Mouse (Mus musculus) urinary bladder, postnatal 36 days (tissue): ENCODE results near the gene Plppr1.

Experiments
- DNase-seq, 2 experiments: peaks; one replicate each; pipeline ENCODE4 v3.0.0; 2022; ENCODE audit warnings: low spot score in 2 of 2, mixed read lengths in 1 of 2

The Plppr1 gene

DNA sequence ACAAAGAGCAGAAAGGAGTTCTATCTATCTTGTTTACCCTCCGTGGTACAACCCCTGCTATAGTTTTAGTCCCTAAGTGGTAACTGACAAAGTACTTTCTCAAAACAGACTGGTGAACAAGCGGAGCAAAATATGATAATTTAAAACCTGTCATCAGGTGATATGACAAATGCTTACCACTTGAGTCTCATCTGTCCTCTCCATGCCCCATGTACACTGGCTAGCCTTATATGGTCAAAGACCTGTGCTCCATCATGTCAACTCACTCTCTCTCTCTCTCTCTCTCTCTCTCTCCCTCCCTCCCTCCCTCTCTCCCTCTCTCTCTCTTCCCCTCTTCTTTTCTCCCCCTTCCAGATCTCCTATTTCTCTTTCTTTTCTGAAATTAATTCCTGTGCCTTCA lies 59.8 kb downstream of the Plppr1 start:
- DNase-seq, result no peak

DNA sequence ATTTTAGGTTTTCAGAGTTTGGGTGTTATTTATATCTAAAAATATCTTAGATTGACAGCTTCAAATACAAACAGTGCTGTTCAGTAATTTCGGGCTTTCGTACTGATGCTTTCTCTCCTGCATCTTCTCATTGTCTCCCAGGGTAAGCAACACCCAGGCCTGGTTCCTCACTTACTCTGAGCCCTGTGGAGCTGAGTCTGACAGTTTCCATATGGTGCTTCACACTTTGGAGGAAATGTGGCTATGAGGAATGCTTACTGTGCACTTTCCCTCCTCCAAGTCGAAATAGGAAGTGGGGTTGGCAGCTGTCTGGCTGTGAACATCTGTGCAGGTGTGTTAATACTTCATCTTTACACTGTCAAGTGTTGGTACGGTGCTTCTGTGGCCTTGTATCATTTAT lies 85.7 kb downstream of the Plppr1 start:
- DNase-seq, result no peak

DNA sequence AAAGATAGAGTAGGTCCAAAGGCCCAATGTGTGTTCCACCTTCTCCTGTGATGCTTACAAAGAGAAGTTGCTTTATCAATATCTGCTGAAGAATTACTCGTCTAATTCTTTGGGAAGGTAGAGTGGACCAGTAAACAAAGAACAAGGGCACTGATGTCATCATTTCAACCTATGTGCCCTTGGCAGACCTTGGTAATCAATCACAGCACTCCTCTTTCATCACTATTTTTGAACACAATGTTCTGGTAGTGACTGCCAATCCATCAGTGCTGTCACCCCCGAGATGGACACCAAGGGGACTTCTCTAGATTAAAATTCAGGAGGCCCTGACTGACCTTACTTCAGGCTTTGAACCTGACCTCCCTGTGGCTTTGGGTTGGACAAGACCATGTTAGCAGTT lies 89.7 kb downstream of the Plppr1 start:
- no peak for DNase-seq

DNA sequence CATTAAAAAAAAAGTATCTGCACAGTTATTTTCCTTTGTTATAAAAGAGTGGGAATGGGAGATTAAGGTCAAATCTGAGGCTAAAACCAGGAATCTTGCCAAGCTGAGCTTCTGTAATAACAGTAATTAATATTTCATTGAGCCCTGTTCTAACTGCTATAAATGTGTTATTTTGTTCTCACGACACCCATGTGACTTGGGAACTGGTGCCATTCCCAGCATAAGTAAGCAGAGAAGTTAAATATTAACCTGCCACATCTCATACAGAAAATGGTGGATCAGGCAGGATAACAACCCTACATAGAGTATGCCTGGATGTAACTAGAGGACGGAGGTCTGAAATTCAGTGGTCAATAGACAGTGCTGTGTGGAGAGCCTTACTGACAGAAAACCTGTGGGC lies 90.2 kb downstream of the Plppr1 start:
- no peak for DNase-seq

DNA sequence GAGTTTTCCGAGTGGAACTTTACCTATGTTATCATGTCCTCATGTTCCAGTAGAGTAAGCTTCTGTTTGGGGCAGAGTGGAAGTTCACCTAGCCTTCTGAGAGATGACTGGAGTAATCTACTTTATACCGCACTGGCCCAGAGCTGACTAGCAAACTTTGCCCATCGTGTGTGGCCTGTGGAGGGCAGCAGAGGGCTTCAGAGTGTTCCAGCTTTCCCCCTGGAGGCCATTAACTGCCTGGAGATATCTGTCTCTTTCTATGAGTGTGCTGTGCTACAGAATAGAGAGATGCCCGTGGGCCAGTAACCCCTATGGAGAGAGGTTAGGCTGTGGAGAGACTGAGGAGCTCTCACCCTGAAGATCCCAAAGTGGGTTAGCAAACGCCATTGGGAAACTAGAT lies 94.8 kb downstream of the Plppr1 start:
- DNase-seq, result peak; percentile 36 to 46

DNA sequence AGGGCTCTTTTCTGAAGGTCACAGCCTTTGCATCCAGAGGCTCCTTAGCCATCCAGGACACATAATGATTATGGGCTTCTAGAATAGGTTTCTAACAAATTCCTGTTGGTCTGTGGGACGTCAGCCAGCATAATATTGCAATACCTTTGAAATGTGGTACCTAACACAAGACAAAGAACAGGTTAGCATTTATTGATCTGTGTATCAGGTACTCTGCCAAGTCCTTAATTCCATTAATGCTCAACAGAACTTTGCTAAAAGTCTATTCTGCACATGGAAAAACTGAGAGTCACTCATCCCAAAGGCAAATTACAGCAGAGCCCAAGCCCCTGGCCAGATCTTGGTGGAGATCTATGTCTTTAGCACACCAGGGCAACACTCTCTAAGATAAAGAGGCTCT lies 97.7 kb downstream of the Plppr1 start:
- no peak for DNase-seq

DNA sequence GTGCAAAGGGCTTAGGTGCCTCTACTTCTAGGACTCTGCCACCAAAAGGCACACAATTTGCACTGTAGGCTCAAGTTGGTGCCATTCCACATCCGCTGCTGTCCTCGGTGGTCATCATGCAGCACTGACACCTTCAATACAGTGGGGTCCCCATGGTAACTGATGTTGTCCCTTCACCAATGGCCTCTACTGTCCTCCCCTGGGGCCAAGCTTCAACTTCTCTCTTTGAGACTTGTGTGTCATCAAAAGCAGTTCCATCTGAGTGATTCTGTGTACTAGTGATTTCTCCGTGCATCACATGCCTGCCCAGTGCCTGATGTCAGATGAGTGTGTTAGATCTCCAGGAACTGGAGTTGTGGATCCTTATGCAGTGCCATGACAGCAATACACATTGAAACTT lies 104.2 kb downstream of the Plppr1 start:
- DNase-seq, result no peak

DNA sequence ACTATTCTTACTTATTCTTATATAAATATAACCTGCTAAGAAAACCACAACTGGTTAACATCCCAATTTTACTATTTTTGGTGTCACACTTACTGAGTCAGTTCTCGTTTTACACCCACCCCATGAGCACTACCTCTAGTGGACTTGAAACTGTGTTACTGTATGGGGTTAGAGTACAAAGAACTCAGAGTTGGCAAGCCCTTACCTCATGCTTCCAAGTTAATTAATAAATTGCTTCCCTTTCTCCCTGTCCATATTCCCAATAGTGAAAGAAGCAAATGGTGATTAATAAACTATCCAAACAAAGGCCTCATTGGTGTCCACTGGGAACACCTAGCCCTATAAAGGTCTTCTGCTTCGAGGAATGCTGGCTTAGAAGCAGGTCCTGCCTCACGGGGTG lies 107.3 kb downstream of the Plppr1 start:
- DNase-seq, result no peak

DNA sequence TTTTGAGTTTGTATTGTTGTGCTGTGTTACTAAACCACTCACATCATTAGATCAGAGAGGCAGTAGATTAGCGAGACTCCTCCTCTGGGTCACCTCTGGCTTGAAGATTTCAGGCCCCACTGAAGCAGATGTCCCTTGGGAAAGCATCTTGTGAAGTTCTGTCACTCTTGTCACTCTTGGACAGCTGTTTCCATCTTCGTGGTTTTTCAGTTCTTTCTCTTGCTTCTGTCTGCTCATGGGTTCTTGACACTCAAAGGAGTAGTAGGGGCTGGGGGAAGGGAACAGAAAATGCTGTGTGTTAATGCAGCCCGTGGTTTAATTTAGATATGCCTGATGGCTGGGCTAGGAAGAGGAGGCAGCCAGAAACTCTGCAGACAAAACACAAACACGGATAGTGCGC lies 108.0 kb downstream of the Plppr1 start:
- no peak for DNase-seq

DNA sequence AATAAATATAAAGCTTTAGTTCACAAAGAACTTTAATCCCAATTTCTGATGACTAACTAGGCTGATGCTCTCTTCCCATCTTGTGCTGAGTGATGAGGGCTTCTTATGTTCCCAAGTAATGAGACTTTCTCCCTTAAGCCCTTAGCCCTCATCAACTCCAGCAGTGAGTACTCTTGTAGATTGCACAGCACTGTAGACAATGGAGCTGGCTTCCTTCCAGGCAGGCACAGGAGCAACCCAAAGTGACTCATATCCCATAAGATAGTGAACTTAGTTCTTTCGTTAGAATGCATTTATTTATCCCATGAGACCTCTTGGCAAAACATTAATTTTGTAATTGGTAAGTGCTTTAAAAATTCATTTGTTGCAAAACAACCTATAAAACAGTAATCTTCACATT lies 110.4 kb downstream of the Plppr1 start:
- DNase-seq, result peak in 1 of 2 experiments; percentile 22

DNA sequence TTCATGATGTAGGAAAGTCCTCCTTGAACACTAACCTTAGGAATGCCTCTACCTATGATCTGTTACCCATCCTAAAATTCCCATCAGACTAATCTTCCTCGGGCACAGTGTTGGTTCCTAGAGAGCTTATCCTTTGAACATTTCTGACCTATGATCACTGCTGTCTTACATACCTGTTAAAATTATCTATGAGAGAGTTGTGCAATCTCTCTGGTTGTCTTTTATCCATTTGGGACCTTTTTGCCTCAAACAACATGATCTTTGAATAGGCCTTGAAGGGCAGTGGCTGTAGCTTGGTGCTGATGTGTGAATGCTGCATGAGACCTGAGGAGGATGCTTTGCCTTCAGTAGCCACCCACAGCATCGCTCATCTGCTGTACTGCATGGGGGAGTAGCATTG lies 119.0 kb downstream of the Plppr1 start:
- no peak for DNase-seq

DNA sequence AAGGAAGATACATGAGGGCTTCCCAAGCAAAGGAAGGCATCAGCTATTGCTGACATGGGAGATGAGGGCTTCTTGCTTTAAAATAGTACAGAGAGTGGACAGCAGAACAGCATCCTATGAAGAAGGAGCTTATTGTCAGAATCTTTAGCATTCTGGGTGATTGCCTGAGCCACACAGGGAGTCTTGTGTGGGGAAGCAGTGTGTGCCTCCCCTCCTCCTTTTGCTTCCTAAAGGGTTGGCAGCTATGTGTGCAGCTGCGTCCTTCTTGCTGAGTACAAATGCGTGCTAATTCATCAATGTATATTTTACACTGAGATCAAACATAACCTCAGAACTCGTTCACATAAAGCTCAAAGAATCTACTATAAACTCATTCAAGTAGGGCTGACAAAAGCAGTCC lies 119.8 kb downstream of the Plppr1 start:
- no peak for DNase-seq

DNA sequence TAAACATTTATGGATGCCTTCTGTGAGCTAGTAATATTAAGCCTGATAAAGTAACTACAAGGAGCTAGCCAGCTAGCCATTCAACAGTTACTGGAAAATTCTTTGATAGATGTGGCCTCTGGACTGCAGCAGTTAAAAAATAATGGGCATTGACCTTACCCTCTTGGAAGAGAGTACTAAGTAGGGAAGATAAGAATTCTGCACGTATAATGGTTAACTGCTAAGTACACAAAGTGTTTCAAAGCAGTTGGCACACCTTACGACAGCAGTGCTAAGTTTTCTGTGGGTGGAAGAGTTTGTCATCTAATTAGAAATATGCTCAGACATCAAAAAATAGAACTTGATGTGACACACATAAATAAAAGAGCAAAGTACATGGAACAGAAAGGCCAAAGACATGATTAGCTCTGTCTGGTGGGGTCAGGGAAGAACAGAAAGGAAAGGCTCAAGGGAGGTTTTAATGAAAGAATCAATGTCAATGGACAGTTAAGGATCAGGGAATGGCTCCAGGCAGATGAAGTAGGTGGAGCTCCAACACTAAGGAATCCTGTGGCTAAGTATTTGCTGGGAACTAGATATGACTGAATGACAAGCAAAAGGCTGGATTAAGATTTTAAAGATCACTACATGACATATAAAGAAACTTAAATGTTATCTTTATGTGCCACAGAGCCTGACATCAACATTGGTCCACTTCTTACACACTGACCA lies 120.6 kb downstream of the Plppr1 start:
- DNase-seq, result no peak

DNA sequence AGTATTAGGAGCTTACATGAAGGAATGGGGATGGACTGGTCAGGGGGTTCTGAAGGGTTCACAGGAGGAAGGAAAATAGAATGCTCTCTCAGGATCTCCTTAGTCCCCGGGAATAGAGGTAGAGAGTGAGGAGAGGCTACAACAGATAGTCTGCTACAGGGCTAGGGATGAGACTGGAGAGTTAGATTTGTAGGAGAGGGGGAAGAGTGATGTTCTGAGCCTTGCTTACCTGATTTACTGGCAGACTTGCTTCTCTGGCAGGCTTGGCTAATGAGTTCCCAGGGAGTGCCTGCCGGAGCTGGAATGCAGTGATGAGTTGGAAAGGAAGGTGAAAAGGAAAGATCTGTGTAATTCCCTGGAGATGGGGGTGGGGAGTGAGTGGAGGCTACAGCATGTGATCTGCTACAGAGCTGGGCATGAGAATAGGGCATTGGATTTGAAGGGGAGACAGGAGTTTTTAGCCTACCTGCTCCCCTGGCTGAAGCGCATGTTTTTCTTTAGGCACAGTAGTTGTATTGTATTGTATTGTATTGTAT lies 131.0 kb downstream of the Plppr1 start:
- DNase-seq, result no peak

DNA sequence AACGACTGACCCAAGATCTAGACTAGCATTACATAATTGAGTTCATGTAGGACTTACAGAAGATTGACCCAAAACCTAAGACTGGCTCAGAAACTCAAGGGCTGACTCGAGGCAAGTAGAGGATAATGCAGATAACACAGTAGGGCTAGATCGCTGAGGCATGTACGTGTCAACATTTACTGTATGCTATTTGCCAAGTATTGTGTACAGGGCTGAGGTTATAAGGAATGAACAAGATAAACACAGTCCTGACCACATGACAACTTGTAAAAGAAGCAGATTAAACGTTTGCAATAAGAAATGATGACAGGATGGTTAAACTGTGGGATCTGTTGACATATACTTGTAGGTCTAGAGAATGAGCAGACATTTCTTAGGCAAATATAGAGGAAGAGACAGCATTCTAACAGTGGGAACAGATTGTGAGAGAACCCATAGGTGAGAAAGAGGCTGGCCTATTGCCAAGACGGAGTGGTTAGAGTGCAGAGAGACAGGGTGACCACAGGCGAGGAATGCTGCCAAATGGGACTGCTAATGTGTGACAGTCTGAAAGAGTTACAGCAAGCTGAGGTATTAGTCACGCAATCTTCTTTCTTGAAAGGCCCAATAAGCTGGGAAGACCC lies 138.2 kb downstream of the Plppr1 start:
- peak in 1 of 2 experiments; percentile 9 for DNase-seq

DNA sequence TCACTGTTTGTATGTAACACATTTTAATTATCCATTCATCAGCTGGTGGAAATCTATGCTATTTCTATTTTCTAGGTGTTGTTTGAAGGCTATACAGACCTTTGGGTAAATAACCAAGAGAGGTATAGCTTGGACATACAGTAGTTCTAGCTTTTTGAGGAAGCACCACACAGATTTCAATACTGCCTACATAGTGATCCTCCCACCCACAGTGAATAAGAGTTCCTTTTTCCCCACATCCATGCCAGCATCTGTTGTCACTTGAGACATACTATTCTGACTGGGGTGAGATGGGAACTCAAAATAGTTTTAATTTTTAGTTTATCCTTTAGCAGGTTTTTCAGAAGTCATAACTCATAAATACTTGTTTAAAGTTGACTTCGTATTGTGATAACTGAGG lies 151.4 kb downstream of the Plppr1 start:
- no peak for DNase-seq

DNA sequence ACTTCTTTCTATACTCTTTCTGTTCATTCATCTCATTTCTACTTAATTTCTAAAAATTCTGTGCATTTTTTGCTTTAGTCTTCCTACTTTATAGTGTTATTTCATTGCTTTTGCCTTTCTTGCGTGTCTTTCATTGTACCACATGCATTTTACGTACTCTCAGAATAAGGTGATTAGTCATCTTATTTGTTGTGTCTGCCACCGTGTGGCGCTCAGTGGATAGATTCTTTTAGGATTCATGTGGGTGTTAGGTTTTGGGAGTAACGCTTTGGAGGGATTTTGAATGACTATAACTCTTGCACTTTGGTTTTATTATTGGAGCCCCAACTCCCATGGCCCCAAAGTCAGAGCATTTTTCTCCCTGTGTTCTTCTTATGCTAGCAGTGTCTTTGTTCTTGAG lies 152.5 kb downstream of the Plppr1 start:
- DNase-seq, result no peak

DNA sequence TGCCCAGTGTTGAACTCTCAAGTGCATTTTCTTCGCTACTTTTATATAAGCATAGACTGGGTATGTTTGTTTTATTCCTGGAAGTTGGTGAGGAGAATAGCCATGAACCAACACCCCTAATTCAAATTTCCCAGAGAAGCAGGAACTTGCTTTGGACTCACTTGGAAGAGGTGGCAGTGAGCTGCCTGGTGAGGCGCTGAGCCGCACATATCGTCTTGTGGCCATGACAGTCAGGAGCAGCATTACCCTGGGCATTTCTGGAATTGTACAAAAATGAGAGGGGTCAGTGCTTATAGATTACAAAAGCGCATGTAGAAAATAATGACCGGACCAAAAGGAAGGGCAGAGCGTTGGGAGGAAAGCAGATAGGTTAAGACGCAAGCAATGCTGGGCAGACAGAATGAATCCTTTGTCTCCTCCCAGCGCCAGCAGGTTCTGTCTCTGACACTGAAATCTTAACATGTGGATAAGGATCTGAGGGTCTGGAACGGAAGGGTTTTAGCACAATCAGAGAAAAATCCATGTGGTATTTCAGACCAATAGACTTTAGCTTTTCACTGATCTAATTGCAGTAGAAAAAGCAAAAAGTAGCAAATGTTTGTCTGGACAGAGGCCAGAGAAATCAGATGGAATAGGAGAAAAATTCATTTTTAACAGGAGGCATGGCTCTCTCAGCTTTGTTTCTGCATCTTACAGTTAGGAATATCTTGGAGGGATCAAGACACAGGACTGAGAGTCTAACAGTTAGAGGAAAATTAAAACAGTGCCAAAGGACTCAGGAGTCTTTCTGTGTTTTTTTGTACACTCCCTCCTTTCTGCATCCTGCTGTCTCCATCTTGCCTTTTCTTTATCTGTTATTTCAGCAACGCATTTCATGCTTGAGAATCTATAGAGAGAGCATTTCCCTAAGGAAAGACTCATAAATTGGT lies 153.8 kb downstream of the Plppr1 start:
- no peak for DNase-seq

DNA sequence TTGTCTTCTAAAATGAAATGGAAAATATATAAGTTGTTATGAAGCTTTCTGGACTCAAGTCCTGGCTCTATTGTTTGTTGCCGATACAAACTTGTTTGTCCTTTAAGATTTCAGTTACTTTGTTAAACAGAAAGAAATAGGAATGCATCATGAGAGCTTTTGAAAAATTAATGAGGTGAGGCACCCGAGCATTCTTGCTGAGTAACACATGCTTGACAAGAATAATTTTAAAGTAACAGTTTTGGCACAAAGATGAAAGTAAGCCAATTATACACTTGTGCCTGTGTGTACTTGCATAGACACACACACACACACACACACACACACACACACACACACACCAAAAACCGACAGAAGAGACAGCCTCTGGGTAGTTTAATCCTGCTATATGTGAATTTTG lies 155.3 kb downstream of the Plppr1 start:
- DNase-seq, result no peak

DNA sequence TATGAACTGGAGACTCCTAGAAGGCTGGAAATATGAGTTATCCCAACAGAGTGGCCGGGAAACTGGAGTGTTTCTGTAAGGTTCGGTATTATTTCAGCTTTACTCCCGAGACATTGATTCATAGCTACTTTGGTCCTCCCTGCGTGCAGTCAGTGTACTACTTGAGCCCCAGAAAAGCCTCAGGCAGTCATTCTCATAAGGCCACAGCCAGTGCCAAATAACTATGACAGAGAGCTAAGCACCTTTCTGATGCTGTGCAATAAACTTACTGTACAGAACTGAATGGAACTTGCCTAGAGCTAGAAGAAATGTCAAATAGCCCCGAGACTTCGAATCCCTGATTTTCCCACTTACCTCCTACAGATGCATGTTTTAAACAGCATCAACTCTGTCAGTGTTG lies 164.4 kb downstream of the Plppr1 start:
- no peak for DNase-seq

DNA sequence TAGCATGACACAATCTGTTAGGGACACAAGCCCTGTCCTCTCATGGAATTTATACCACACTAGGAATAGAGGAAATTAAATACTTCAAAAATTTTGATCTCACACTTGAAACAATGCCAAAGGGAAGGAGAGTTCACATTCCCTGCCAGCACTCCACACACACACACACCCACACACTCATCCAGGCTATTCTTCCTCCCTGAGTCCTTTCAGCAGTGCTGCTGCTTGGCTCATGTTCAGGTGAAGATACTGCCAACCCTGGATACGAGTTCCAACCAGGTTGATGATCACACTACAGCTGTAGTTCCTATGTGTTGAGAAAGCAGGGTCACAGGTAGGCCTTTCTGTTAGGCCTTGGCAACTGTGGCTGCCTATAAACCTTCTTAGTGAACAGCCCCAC lies 165.9 kb downstream of the Plppr1 start:
- DNase-seq, result no peak

DNA sequence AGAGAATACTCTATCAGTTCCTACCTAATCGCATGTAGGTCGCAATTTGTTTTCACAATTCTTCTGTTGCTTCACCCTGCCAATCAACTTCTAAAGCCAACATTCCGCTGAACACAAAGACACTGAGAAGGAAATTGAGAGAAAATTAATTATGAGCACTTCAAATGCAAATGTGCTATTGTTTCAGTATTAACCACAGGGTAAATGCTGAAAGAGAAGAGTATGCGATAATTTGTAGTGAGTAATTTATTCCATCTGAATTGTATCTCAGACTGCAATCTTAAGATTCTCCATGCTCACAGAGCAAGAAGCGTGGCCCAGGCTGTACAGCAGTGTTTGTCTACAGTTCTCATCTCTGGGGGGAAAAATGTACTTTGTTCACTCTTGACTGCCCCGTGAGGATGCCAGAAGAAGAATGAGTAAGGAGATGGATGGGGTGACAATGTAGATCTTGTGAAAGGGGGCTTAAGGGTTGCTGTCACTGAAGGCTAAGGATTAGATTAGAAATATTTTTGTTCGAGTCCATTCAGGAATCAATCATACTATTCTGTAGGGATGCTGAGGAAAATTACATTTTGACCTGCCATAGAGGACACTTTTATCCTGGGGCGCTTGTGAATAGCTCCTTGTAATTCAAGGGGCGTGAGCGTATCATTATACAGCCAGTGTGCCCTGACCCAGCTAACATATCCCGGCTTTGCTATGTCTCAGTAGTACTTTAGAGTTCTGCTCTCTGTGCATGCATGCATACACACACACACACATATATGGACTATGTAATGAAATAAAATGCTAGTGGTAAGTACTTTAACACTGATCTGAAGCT lies 173.3 kb downstream of the Plppr1 start:
- DNase-seq, result no peak
